Mouse (Mus musculus) hindbrain, embryonic 15.5 days (tissue): ENCODE measurements around the gene Capn12. TPM values are rescaled to one million over a fixed set of nuclear protein-coding genes. Genes with fewer than 3 reads are reported as not detected.

Experiments
- ATAC-seq: fragments of 200-750 bp; cut with Nextera tagmentation; 2 replicates; pipeline ENCODE4 v1.8.0; 2017; ENCODE audit warnings: low read depth, moderate number of reproducible peaks, moderate TSS enrichment; ENCODE audit not compliant: low FRiP score
- H3K27ac ChIP-seq: fragments of 300-500 bp; sonication (generic); replicated peaks from 2 replicates; pipeline ENCODE4 v1.5.1; 2015; ENCODE audit warnings: mild to moderate bottlenecking, inconsistent platforms
- H3K27me3 ChIP-seq: fragments of 300-500 bp; sonication (generic); 2 replicates; pipeline ENCODE4 v1.6.1; 2015; ENCODE audit warnings: control low read depth, inconsistent platforms
- H3K36me3 ChIP-seq: fragments of 300-500 bp; sonication (generic); 2 replicates; pipeline ENCODE4 v1.6.1; 2015; ENCODE audit warnings: control low read depth, inconsistent platforms
- H3K4me1 ChIP-seq: fragments of 300-500 bp; sonication (generic); replicated peaks from 2 replicates; pipeline ENCODE4 v1.6.1; 2015; ENCODE audit warnings: control low read depth, inconsistent platforms
- H3K4me2 ChIP-seq: fragments of 300-500 bp; sonication (generic); 2 replicates; pipeline ENCODE4 v1.6.1; 2015; ENCODE audit warnings: moderate library complexity, mild to moderate bottlenecking, inconsistent platforms
- H3K4me3 ChIP-seq: fragments of 300-500 bp; sonication (generic); 2 replicates; pipeline ENCODE4 v1.5.1; 2015; ENCODE audit warnings: mild to moderate bottlenecking, inconsistent platforms
- H3K9ac ChIP-seq: fragments of 300-500 bp; sonication (generic); 2 replicates; pipeline ENCODE4 v1.6.1; 2015; ENCODE audit warnings: inconsistent platforms
- H3K9me3 ChIP-seq: fragments of 300-500 bp; sonication (generic); 2 replicates; pipeline ENCODE4 v1.6.1; 2016; ENCODE audit warnings: control low read depth, inconsistent platforms
- WGBS: fragments of 180-500 bp; shearing (Covaris S2); methylation state at CpG from one replicate; pipeline ENCODE4 v1.1.7; 2015; 5-methylcytosine and 5-hydroxymethylcytosine counted together
- polyA plus RNA-seq: library from polyadenylated mRNA; unstranded; fragments of >200 nt; fragmentation: Nextera tagmentation; extraction: Ambion mirVana; gene quantifications from 2 replicates; pipeline ENCODE4 v1.2.1, GENCODE M21; 2015

Capn12 gene
- polyA plus RNA-seq: 0.51 and 0.58 TPM in 2 replicates

DNA sequence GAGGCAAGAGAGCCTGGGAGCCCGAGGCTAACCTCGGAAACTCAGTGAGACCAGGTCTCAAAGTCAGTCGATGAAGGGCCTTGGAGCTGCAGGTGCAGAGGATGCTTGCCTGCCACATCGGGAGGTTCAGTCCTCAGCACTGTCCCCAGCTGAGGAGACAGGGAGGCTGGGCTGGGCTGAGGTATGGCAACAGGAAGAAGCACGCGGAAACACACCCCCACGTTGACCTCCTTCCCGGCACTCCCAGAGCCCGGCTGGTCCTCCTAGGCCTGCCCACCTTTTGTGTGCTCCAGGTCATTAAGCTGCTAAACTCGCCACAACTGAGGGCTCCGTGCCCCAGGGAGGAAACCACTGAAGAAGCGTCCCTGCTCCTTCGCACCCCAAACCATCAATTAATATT, at the start of gene Capn12:
Capn12 (plus strand) TSS at position 224 of the 400 bp plus-strand sequence.
- H3K27ac ChIP-seq: no peak within 1 kb of the TSS
- no peaks in the 10 kb centered on the region for H3K27me3 ChIP-seq
- 36% methylated on average over 13 of the region's 13 CpGs for WGBS
- H3K4me2 ChIP-seq: no peak within 1 kb of the TSS
- no peak within 1 kb of the TSS for H3K4me3 ChIP-seq
- no peaks in the 10 kb centered on the region for H3K4me1 ChIP-seq
- no peak for ATAC-seq
- no peaks in the 10 kb centered on the region for H3K36me3 ChIP-seq
- no peaks in the 10 kb centered on the region for H3K9me3 ChIP-seq
- H3K9ac ChIP-seq: no peak within 1 kb of the TSS

DNA sequence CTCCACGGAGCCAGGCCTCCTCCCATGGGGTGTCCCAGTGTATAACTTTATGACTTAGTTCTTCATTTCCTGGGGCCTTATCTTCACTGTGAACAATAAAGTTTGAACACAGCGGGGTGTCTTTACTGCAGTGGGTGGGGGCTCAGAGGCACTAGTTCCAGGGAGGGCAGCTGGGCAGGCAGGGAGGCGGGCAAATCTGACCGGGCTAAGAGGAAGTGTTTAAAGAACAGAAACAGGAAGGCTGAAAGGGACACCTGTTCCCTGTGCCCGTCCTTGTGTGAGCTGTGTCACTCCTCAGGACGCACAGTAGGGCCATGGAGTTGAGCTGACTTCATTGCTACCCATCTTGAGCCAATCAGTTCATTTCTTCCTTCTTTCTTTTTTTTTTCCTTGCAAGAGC, 49.1 kb upstream of the Capn12 start:
- Histone ChIP-seq H3K4me1 (no peaks in the 10 kb centered on the region), H3K9ac (no peak overlapping the region), H3K4me2 (no peak overlapping the region), H3K4me3 (no peak overlapping the region), H3K36me3 (peaks cover 13% of the 10 kb centered on the region), H3K9me3 (no peaks in the 10 kb centered on the region), H3K27ac (no peak overlapping the region), H3K27me3 (no peaks in the 10 kb centered on the region)
- no peak for ATAC-seq
- 75% methylated on average over 6 of the region's 6 CpGs for WGBS

DNA sequence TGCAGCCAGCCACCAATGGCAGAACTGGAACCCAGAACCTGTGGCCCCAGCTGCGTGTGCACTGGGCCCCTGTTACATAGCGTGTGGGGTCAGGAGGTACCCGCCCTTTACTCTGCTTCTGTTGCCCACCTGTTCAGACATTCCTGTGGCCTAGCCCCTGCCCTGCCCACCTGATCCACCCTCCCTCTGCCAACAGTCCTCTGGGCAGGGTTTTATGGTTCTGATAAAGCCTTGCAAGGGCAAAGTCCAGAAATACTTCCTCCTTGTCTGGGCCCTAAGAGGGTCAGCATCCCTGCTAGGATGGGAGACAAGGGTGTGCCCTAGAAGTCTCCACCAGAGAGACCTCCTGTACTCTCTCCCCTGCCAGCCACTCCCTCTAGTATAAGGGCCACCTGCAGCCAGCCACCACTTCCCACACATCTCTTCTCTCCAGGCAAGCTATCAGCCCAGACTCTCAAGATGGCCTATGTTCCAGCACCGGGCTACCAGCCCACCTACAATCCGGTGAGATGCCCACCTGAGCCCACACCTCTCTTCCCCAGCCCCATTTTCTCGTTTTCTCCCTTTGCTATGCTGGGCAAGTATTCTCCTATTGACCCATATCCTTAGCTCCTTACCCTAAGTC, 47.4 kb upstream of the Capn12 start, which contains the start of gene Lgals4:
Lgals4 (plus strand) TSS at position 132 of the 625 bp plus-strand sequence.
- Histone ChIP-seq H3K9me3 (no peaks in the 10 kb centered on the region), H3K9ac (no peak within 1 kb of the TSS), H3K4me3 (no peak within 1 kb of the TSS), H3K4me1 (no peaks in the 10 kb centered on the region), H3K36me3 (peaks cover 13% of the 10 kb centered on the region), H3K27ac (no peak within 1 kb of the TSS), H3K4me2 (no peak within 1 kb of the TSS), H3K27me3 (no peaks in the 10 kb centered on the region)
- ATAC-seq: no peak
- WGBS: 89% methylated on average over 6 of the region's 6 CpGs

DNA sequence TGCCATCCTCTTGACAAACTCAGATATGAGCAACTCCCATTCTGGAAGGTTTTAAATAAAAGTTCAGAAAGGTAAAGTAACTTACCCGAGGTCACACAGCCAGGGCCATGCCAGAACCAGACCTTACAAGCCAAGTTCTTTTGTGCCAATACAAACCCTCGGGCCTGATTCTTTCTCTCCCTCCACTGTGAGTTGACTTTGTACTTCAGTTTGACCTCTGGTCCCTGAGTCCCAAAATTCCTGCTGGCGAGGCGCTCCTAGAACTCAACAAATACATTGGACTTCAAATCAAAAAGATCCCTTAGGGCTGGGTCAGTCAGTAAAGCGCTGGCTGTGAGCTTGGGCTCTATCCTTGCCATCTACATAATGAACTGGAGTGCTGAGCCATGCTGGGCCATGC, 44.3 kb upstream of the Capn12 start:
- Histone ChIP-seq H3K4me3 (no peak overlapping the region), H3K4me1 (no peaks in the 10 kb centered on the region), H3K9ac (no peak overlapping the region), H3K4me2 (no peak overlapping the region), H3K27ac (no peak overlapping the region), H3K36me3 (no peaks in the 10 kb centered on the region), H3K27me3 (no peaks in the 10 kb centered on the region), H3K9me3 (no peaks in the 10 kb centered on the region)
- WGBS: 85% methylated on average over 5 of the region's 5 CpGs
- ATAC-seq: no peak

DNA sequence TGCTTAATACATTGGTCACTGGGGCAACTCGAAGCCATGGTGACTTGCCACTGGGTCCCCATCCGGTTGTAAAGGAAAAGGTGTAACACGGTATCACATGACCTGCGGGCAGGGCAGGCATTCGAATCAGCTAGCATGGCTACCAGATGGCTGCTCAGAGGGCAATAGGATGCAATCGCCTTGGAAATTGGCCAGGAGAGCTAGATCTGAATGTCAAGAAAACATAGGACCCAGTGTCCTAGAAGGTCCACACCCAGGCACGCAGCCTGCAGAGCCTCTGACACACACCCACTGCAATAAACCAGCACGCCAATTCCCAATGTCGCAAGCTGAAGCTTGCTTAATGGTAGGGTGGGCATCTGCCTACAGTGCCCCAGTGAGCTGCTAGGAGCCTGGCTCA, 42.9 kb upstream of the Capn12 start:
- H3K9ac ChIP-seq: no peak overlapping the region
- H3K27me3 ChIP-seq: no peaks in the 10 kb centered on the region
- H3K36me3 ChIP-seq: no peaks in the 10 kb centered on the region
- no peaks in the 10 kb centered on the region for H3K4me1 ChIP-seq
- H3K27ac ChIP-seq: no peak overlapping the region
- H3K4me3 ChIP-seq: no peak overlapping the region
- 82% methylated on average over 9 of the region's 9 CpGs for WGBS
- no peak overlapping the region for H3K4me2 ChIP-seq
- ATAC-seq: no peak
- H3K9me3 ChIP-seq: no peaks in the 10 kb centered on the region

DNA sequence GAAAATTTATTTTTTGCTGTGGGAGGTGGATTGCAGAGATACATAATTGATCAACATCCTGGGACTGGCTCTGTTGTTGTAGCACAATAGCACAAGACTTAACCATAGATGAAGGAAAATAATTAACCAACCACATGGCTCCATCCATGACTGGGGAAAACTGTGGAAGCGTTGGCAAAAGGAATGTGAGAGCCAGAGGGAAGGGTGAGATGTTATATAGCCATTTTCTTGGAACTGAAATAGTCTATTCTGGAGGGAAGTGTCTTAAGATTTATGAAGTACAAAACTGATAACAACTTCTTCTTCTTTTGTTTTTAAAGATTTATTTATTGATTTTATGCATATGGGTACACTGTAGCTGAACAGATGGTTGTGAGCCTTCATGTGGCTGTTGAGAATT, 33.9 kb upstream of the Capn12 start:
- WGBS: 79% methylated on average over 1 of the region's 1 CpGs
- no peak overlapping the region for H3K4me3 ChIP-seq
- H3K27me3 ChIP-seq: no peaks in the 10 kb centered on the region
- H3K27ac ChIP-seq: no peak overlapping the region
- ATAC-seq: no peak
- H3K4me1 ChIP-seq: no peaks in the 10 kb centered on the region
- H3K9ac ChIP-seq: no peak overlapping the region
- no peaks in the 10 kb centered on the region for H3K9me3 ChIP-seq
- H3K4me2 ChIP-seq: no peak overlapping the region
- no peaks in the 10 kb centered on the region for H3K36me3 ChIP-seq

DNA sequence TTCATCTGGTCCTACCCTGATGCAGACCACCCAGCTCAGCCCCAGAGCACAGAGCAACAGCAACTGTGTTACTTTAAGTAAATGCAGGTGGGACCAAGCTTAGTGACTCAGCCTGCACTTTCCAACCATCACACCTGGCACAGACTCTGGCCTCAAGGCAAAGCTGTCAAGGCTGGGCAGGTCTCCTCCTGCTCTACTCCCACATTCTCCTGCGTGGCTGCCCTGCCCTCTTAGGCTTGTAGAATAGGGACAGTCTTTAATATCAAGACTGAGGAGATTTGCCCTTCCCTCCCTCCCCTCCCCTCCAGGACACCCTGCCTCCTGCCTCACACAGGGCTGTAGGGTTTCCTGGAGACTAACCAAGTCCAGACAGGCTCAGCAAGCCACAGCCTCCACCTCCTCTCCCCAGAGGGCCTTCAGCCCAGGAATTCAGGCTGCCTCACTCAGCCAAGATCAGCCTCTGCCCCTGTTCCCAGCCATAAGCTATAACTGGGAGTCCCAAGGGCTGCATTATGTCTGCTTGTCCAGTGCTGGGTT, 31.5 kb upstream of the Capn12 start:
- no peak overlapping the region for H3K27ac ChIP-seq
- 46% methylated on average over 1 of the region's 1 CpGs for WGBS
- no peak overlapping the region for H3K4me2 ChIP-seq
- H3K27me3 ChIP-seq: no peaks in the 10 kb centered on the region
- H3K36me3 ChIP-seq: no peaks in the 10 kb centered on the region
- no peak for ATAC-seq
- H3K9ac ChIP-seq: no peak overlapping the region
- no peak overlapping the region for H3K4me3 ChIP-seq
- no peaks in the 10 kb centered on the region for H3K9me3 ChIP-seq
- H3K4me1 ChIP-seq: no peaks in the 10 kb centered on the region

DNA sequence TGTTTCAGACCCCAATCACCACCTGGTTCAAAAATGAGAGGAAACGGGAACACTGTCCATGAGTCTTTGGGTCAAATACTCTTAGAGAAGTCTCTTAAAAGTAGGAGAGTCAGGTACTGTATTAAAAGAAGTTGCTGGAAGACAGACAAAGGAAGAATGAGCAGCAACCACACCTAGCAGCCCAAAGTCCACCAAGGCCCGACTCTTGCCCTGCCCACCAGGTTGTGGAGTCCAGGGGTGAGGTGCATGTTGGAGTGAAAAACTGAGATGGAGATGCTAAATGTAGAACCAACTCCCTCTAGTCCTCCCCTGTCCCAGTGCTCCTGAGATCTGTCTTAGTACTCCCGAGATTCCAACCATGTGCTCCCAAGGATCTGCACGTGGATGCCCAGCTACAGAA, 30.6 kb upstream of the Capn12 start:
- H3K36me3 ChIP-seq: no peaks in the 10 kb centered on the region

DNA sequence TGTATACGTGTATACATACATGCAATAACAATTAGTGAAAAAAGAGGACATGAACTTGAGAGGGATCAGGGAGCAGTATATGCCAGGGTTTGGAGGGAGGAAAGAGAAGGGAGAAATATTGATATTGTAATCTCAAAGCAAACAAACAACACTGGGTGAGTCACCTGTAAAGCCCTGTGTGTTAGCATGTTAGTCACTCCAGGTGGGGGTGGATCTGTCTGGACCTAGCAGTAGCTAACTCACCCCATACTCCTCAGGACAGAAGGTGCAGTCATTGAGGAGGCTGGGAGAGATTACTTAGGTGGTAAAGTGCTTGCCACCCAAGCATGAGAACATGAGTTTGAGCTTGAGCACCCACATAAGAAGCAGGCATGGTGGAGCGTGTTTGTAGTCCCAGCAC, 21.3 kb upstream of the Capn12 start:
- H3K27ac ChIP-seq: no peak overlapping the region
- peaks cover 12% of the 10 kb centered on the region; the same call in 1 of the 2 replicates for H3K4me1 ChIP-seq
- H3K27me3 ChIP-seq: no peaks in the 10 kb centered on the region
- H3K9me3 ChIP-seq: no peaks in the 10 kb centered on the region
- no peak for ATAC-seq
- H3K36me3 ChIP-seq: no peaks in the 10 kb centered on the region
- 88% methylated on average over 2 of the region's 2 CpGs for WGBS
- H3K4me3 ChIP-seq: no peak overlapping the region
- no peak overlapping the region for H3K9ac ChIP-seq
- H3K4me2 ChIP-seq: no peak overlapping the region

More for the DNA sequence above, 30.6 kb upstream of the Capn12 start:
- H3K9ac ChIP-seq: no peak overlapping the region
- no peaks in the 10 kb centered on the region for H3K27me3 ChIP-seq
- H3K27ac ChIP-seq: no peak overlapping the region
- no peaks in the 10 kb centered on the region for H3K4me1 ChIP-seq
- no peak for ATAC-seq
- no peaks in the 10 kb centered on the region for H3K9me3 ChIP-seq
- H3K4me2 ChIP-seq: no peak overlapping the region
- no peak overlapping the region for H3K4me3 ChIP-seq
- 80% methylated on average over 4 of the region's 4 CpGs for WGBS

DNA sequence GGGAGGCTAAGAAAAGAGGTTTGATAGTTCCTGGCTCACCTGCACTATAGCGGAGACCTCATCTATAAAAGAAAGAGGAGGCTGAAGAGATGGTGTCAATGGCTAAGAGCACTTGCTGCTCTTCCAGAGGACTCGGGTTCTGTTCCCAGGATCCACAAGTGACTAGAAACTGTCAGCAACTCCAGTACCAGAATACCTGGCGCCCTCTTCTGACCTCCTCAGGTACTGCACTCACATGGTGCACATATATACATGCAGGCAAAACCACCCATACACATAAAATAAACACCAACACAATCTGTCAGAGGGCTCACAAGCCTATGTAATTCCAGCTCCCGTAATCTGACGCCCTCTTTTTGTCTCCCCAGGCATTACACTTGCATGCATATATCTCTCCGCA, 20.3 kb upstream of the Capn12 start:
- no peak overlapping the region for H3K4me3 ChIP-seq
- peaks cover 16% of the 10 kb centered on the region for H3K4me1 ChIP-seq
- ATAC-seq: no peak
- no peak overlapping the region for H3K4me2 ChIP-seq
- 89% methylated on average over 6 of the region's 6 CpGs for WGBS
- no peaks in the 10 kb centered on the region for H3K36me3 ChIP-seq
- no peak overlapping the region for H3K27ac ChIP-seq
- no peak overlapping the region for H3K9ac ChIP-seq
- no peaks in the 10 kb centered on the region for H3K9me3 ChIP-seq
- no peaks in the 10 kb centered on the region for H3K27me3 ChIP-seq

DNA sequence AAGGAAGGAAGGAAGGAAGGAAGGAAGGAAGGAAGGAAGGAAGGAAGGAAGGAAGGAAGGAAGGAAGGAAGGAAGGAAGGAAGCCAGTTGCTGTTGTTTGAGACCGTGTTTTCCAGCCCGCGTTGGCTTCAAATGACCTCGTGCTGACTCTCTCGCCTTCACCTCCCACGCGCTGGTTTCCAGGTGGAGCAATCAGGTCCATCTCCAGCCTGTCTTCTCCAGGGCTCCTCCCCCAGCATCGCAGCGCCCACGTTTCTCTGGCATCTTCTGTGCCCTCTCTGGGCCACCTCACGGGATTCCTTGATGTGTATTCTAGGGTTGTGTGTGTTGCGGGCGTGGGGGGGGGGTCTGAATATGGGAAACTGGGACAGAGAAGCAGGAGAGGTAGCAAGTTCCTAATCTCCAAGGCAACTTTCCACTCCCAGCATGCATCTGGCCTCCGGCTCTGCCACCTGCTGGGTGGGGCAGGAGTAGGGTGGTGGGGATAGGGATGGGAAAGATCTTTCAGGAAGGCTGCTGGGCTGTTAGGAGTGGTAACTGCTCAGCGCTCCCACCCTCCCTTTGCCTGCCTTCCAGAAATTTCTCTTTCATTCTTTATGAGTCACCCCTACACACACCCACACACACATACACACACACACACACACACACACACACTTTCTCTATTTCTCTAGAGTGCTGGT, 18.3 kb upstream of the Capn12 start:
- no peak for ATAC-seq
- Histone ChIP-seq H3K27me3 (no peaks in the 10 kb centered on the region), H3K4me2 (no peak overlapping the region), H3K4me1 (peaks cover 19% of the 10 kb centered on the region), H3K4me3 (no peak overlapping the region), H3K27ac (no peak overlapping the region), H3K9me3 (no peaks in the 10 kb centered on the region), H3K9ac (no peak overlapping the region), H3K36me3 (no peaks in the 10 kb centered on the region)
- 78% methylated on average over 15 of the region's 15 CpGs for WGBS

DNA sequence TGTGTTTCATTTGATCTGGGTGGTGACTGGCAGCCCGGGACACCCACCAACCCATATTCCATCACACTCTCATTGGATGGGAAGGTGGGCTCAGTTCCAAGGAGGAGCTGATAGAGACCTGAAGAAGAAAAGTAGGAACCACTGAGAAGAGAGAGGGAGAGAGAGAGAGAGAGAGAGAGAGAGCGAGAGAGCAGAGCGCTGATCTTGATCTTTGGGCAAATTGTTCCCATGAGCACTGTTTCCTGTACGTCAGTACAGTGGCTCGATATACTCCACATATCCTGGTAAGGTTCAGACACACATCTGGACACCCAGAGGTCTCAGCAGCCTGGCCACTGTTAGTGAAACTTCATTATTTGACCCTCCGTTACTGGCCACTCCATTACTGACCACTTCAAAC, 17.7 kb upstream of the Capn12 start, which contains the start of gene Lgals7:
Lgals7 (plus strand) TSS at position 314 of the 400 bp plus-strand sequence.
- 85% methylated on average over 6 of the region's 6 CpGs for WGBS
- H3K9ac ChIP-seq: no peak within 1 kb of the TSS
- H3K4me3 ChIP-seq: no peak within 1 kb of the TSS
- no peaks in the 10 kb centered on the region for H3K27me3 ChIP-seq
- H3K36me3 ChIP-seq: no peaks in the 10 kb centered on the region
- no peak for ATAC-seq
- H3K27ac ChIP-seq: no peak within 1 kb of the TSS
- peak within 1 kb of the TSS; percentile 23; the same call in 1 of the 2 replicates for H3K4me2 ChIP-seq
- H3K9me3 ChIP-seq: no peaks in the 10 kb centered on the region
- peaks cover 19% of the 10 kb centered on the region for H3K4me1 ChIP-seq
